ENCODE assay signal across 14 mouse cellular contexts in genomic region chr15:88123907-88124523, GRCm38 (mm10).
DNase-seq lines count a peak whose midpoint lies in the region; ATAC-seq lines count a peak whose summit lies in the region.
"Had no signal": no experiment of that assay in that cellular context is flagged by ENCODE, and none has a peak within 500 bp of the region (broad histone marks: within the 10 kb centered on the region; RNA-seq: fewer than 3 reads in every experiment).

No protein-coding gene starts in this region.

- ATAC-seq in forebrain, embryonic 15.5 days (replicated peaks): peak; percentile 60; the same call in 1 of the 2 replicates
- ATAC-seq: intestine, embryonic 15.5 days; liver, embryonic 12.5 days had no signal

- intact Hi-C loops in gastrocnemius, postnatal 14 days (cut with DNase I; ENCODE audit: low total_unique reads): no loop called here

- peaks cover 4% of the 10 kb centered on the region; the same call in 1 of the 2 replicates for H3K4me1 ChIP-seq in forebrain, embryonic 15.5 days
- H3K4me1 ChIP-seq in forebrain, embryonic 10.5 days: no peaks in the 10 kb centered on the region
- H3K4me1 ChIP-seq: intestine, embryonic 15.5 days; liver, embryonic 12.5 days had no signal

- no peaks in the 10 kb centered on the region for H3K27me3 ChIP-seq in forebrain, embryonic 15.5 days
- no peaks in the 10 kb centered on the region for H3K27me3 ChIP-seq in forebrain, embryonic 10.5 days (ENCODE audit: poor library complexity, severe bottlenecking)
- H3K27me3 ChIP-seq: intestine, embryonic 15.5 days; liver, embryonic 12.5 days; neural tube, embryonic 15.5 days had no signal

- H3K9me3 ChIP-seq in forebrain, embryonic 15.5 days: no peaks in the 10 kb centered on the region
- no peaks in the 10 kb centered on the region for H3K9me3 ChIP-seq in forebrain, embryonic 10.5 days
- H3K9me3 ChIP-seq: intestine, embryonic 15.5 days; neural tube, embryonic 15.5 days had no signal

- H3K9ac ChIP-seq in forebrain, embryonic 15.5 days (replicated peaks): no peak overlapping the region
- H3K9ac ChIP-seq: intestine, embryonic 15.5 days; liver, embryonic 12.5 days; neural tube, embryonic 15.5 days had no signal

- no peak for DNase-seq in forebrain, embryonic 10.5 days (ENCODE audit: extremely low spot score, low spot score)
- peak; percentile 16 to 24 for DNase-seq in layer of hippocampus, postnatal 36 days
- no peak for DNase-seq in layer of hippocampus, adult 9-10 months (ENCODE audit: low spot score)
- peak; percentile 68 to 72 for DNase-seq in right cerebral cortex, postnatal 10 days (ENCODE audit: low spot score in 2 of 2)
- no peak for DNase-seq in right cerebral cortex, postnatal 25 days
- no peak for DNase-seq in urinary bladder, adult 2 months (ENCODE audit: low spot score)
- DNase-seq in gastrocnemius, postnatal 14 days: no peak
- DNase-seq: adrenal gland, adult 2 months; kidney, postnatal 10 days; lung, postnatal 10 days had no signal

- H3K36me3 ChIP-seq in forebrain, embryonic 15.5 days: no peaks in the 10 kb centered on the region
- no peaks in the 10 kb centered on the region for H3K36me3 ChIP-seq in forebrain, embryonic 10.5 days (replicated peaks)
- H3K36me3 ChIP-seq: intestine, embryonic 15.5 days; liver, embryonic 12.5 days; neural tube, embryonic 15.5 days had no signal

- no peak overlapping the region for H3K4me3 ChIP-seq in forebrain, embryonic 15.5 days
- no peak overlapping the region for H3K4me3 ChIP-seq in forebrain, embryonic 10.5 days
- H3K4me3 ChIP-seq: intestine, embryonic 15.5 days; liver, embryonic 12.5 days; neural tube, embryonic 15.5 days had no signal

- no peak overlapping the region for H3K4me2 ChIP-seq in forebrain, embryonic 15.5 days (replicated peaks)
- H3K4me2 ChIP-seq: intestine, embryonic 15.5 days; liver, embryonic 12.5 days; neural tube, embryonic 15.5 days had no signal

- no peak overlapping the region for H3K27ac ChIP-seq in forebrain, embryonic 15.5 days (replicated peaks)
- H3K27ac ChIP-seq in forebrain, embryonic 10.5 days: no peak overlapping the region
- H3K27ac ChIP-seq: intestine, embryonic 15.5 days; liver, embryonic 12.5 days; neural tube, embryonic 15.5 days had no signal

- WGBS in forebrain, embryonic 15.5 days: 60% methylated on average over 24 of the region's 24 CpGs
- WGBS in forebrain, embryonic 10.5 days: 87% methylated on average over 24 of the region's 24 CpGs

Comparison
In these comparisons a context has a peak if more than half of its experiments do, and no peak if none do; other contexts are left out.
1. DNase-seq: peak in layer of hippocampus, postnatal 36 days (2 of 2) and right cerebral cortex, postnatal 10 days (2 of 2); none in forebrain, embryonic 10.5 days (single experiment), layer of hippocampus, adult 9-10 months (single experiment), right cerebral cortex, postnatal 25 days (single experiment), urinary bladder, adult 2 months (single experiment) and gastrocnemius, postnatal 14 days (single experiment).